Mouse (Mus musculus) CD4-positive, CD25-positive, alpha-beta regulatory T cell, adult 2 months (primary cell): ENCODE measurements around the gene Lyl1.
"Not testable (repeated sequence)": the region's sequence is repeated elsewhere in the genome, so short reads cannot be mapped to it uniquely, and the experiment has no call there.

Source experiments
- DNase-seq: peaks from one replicate; pipeline ENCODE4 v3.0.0-alpha.2; 2012; ENCODE audit warnings: low read depth, low spot score

Gene Lyl1

DNA sequence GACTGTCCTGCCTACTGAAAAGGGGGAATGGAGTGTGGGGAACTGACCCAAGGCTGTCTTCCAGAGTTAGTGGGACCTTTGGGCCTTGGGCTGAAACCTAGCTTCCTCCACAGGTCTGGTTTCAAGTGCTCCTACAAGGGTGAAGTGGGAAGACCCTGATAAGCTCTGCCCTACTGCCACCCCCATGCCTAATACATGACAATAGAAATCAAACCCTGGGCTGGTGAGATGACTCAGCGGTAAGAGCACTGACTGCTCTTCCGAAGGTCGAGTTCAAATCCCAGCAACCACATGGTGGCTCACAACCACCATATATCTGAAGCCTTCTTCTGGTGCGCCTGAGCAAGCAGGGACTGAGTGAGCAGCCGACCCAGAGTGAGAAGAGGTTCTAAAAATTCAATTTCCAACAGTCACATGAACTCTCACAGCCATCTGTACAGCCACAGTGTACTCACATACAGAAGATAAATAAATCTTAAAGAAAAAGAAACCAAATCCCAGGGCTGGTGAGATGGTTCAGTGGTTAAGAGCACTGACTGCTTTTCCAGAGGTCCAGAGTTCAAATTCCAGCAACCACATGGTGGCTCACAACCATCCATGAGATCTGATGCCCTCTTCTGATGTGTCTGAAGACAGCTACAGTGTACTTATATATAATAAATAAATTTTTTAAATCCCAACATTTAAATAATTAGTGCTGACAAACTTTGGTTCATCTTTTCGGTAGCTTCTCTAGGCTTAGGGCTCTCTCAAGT is 32.3 kb upstream of the Lyl1 start:
- no peak for DNase-seq

DNA sequence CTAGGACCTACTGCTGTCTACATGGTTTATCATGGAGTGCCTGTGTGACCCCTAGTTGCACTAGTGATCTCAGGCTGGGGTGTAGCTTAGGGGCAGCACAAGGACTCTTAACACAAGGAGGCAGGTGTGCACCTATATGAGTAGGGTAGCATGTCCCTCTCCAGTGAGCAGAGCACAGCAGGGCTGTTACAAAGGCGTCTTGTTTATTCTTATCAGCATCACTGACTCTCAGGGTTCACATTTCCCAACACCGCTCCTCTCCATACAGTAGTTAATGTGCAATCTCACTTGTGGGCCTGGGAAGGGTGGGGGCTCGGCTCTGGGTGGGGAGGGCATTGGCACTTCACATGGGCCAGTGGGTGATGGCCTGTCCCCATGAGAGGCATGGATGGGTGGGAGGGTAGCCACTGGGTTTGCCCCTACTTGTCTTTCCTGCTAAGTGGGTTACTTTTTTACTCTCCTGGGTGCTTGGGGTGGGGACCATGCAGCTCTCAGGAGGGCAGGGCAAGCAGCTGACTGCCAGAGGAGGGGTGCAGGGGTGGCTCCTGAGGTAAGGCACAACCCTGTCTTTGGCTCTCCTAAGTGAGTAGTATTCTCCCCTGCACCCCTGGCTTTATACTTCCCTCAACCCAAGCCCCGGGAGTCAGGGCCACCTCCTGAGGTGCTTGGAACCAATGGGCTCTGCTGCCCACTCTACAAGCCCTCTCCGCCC is 30.8 kb upstream of the Lyl1 start:
- DNase-seq: not testable (repeated sequence)

DNA sequence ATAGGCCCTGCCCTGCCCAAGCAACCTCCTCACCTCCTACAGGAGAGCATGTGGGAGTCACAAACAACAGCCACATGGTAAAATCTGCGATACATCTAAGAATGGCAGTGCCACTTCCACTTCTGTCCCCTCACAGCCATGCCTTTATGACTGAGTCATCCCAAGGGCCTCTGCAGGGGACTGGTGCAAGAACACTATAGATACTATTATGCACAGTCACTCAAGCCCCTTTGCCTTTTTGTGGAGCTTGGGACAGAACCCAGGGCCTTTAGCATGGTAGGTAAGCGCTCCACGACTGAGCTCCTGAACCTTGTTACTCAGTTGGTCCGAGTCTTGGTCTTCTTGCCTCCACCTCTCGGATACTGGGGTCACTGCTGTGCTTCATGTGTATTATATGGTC is 24.0 kb upstream of the Lyl1 start:
- DNase-seq: no peak

DNA sequence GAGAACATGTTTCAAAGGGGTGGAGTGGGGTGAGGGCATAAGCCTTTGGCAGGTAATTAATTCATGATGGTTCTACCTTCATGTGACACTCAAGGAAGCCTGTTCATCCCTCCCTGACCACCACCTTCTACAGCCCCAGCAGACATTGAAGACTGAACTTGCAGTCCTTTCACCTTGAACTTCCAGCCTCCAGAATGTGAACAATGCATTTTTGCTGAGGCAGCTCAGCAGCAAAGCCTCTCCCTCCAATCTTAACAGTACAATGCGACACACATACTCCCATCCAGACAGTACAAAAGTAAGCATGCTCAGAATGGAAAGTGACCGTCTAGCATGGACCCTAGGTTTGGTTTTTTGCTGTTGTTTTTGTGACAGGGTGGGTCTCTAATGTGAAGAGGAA is 19.8 kb upstream of the Lyl1 start:
- DNase-seq: no peak

DNA sequence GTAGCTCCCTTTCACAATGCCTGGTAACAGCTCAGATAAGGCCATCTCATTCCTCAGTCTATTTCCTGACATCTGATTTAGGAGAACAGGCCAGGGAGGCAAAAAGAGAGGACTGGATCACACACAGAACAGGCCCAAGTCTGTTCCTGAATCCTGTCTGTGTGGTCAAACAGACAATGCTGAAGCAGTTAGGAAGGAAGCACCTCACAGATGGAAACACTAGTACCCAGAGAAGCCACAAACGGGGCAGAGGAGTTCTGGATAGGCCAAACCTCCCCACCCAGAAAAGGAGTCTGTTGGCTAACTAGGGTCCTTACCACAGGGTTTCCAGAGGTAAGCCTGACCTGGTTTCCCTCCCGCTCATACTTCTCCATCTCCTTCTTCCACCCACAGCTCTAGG is 19.0 kb upstream of the Lyl1 start:
- DNase-seq: no peak

DNA sequence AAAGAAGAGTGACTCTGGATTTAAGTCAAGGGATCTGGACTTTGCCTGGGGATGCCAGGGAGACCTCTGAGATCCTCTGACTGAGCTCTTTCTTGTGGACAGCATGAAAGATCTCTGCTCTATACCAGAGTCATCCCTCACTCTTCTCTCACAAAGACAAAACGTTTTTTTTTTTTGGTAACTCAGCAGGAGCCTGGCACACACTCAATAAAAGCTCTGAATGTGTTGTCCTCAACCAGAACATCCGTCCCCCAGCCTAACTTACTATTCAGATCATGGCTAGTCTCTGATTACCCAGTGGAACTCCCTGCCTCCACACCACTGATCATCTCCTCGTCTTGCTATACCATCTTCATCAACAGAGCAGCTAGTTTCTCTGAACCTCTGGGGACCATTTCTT is 16.7 kb upstream of the Lyl1 start:
- DNase-seq: no peak

DNA sequence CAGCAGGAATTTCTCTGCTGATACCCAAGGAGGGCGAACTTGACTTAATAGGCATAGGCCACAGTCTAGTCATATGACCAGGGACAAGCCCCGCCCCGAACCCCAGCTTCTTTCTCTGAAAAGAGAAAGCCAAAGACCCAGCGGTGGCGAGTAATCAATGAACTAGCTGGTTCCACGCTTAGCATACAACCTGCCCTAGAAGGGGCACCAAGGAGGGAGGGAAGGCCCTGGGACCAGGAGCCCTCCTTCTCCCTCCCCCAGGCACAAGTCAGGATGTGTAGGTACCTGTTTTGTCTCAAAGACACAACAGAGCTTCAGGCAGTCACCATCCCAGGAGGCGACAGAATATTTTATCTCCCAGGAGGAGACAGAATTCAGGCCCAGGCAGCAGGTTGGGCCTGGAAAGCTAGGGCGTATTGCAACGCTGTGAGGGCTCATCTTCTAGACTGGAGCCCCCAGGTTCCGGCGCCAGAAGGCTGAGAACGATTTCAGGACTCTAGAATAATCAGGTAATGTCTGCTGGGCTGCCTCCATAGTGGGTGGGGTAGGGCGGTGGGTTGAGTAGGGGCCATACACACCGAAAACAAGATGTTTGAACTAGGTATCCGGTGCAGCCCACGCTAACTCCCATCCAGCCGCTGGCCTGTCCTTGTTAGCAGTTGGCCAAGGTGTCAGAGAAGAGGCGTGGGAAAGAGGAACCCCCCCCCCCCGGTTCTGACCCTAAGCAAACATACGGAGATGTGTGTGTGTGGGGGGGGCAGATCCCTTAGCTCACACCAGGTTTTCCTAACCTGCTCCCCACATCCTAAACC is 14.9 kb upstream of the Lyl1 start, which contains the start of gene Trmt1:
TSS of gene Trmt1 (plus strand) at position 117 of the 812 bp plus-strand sequence.
- DNase-seq: peak; percentile 57

DNA sequence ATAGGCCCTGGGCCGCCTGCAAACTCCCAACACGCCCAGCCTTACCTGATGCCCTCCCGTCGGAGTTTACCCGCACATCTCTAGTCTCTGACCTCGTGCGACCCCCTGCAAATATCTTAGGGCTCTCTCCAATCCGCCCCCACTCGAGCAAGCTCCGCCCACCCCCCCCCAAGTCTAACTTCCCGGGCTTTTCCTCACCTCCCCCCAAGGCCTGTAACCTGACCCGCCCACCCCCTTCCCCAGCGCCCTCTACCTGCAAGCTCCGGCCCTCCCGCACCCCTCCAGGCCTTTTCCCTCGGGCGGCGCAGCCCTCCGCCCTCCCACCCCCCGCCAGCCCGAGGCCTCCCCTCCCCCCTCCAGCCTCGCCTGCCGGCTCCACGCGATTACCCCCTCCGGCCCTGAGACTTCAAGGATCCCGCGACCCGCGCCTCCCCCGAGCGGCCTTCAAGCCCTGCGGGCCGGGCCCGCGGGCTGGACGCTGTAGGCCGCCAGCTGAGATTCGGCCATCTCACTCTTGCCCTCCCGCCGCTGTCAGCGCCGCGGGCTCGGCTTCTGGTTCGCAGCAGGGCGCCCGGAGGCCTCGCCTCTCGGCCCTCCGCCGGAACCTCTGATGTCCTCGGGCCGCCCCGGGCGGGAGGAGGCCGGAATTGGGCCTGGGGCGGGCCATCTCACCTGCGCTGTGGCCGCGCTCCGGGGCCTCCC is 14.1 kb upstream of the Lyl1 start:
- peak; percentile 51 for DNase-seq

DNA sequence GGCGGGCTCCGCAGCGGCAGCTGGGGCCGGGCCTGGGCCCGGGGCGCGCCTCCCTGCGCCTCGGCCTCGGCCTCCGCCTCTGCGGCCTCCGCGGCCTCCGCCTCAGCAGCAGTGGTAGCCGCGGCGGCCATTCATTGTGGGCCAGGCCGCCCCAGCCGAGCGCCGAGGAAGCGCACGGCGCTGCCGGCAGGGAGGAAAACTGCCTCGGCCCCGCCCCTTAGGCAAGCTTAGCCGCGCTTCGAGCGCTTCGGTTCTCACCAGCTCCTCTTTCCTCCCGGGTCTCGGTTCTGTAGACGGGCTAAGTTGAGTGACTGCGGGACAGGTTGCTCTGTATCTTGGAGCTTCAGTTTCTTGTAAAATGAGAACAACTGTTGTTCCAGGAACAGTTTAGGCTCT is 13.6 kb upstream of the Lyl1 start, which contains the start of gene Nacc1:
TSS of gene Nacc1 (minus strand) at position 158 of the 396 bp plus-strand sequence.
- DNase-seq: peak; percentile 92

DNA sequence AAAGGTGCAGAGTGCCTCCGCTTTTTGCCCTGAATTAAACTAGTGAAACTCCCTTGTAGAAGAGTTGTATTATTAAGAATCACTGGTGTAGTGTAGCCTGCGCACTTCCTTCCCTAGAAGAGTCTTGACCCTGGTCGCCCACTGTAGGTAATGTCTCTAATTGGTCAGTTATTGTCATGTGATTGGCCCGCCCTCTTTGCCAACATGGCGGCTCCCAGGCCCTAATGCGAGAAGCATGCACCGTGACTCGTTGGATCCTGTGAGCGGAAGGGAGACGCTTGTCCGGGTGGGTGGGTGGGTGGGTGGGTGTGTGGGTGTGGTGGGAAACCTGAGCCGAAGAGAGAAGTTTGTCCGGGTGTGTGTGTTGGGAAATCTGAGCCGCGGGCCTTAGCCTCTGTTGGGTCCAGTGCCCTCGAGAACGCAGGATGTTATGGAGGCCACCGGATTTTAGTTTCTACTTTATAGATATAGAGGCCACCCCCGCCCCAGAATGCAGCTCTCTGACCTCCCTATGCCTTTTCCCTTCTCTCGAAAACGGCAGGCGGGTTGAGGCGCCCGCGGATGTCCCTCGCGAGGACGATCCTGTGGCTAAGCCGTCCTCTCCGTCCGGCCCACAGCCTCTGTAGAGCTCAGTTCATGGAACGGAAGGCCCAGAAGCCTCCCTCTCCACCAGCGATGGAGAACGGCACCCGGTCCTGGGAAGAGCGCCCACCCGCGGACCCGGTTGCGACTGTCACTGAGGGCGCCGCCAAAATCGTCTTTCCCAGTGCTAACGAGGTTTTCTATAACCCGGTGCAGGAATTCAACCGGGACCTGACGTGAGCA is 12.0 kb upstream of the Lyl1 start:
- peak; percentile 91 for DNase-seq

DNA sequence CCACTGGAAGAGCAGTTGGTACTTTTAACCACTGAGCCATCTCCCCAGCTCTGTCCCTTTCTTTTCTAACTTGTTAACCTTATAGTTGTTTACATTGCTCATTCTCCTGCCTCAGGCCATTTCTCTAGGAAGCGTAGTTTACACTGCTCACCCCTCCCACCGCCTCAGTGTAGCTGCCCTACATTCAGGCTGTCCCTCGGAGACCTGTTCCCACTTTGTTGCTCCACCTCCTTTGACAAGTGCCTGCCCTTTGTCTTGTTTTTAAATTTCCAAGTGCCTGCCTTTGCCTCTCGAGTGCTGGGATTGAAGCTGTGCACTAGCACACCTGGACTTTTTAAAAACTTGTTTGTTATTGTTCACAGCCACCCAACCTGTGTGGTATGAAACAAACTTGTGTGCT is 7.9 kb upstream of the Lyl1 start:
- no peak for DNase-seq

DNA sequence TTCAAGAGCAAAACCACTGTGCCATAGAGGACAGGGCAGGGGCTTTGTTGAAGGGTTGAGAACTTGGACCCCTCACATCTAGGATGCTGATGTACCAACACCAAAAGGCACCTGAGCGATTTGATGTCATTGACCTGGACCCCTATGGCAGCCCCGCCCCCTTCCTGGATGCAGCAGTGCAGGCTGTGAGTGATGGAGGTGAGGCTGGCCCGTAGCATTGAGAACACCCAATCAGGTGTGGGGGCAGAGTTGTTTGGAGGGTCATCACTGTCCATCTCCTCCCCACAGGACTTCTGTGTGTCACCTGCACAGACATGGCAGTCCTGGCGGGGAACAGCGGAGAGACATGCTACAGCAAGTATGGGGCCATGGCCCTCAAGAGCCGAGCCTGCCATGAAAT is 6.1 kb upstream of the Lyl1 start:
- DNase-seq: no peak

DNA sequence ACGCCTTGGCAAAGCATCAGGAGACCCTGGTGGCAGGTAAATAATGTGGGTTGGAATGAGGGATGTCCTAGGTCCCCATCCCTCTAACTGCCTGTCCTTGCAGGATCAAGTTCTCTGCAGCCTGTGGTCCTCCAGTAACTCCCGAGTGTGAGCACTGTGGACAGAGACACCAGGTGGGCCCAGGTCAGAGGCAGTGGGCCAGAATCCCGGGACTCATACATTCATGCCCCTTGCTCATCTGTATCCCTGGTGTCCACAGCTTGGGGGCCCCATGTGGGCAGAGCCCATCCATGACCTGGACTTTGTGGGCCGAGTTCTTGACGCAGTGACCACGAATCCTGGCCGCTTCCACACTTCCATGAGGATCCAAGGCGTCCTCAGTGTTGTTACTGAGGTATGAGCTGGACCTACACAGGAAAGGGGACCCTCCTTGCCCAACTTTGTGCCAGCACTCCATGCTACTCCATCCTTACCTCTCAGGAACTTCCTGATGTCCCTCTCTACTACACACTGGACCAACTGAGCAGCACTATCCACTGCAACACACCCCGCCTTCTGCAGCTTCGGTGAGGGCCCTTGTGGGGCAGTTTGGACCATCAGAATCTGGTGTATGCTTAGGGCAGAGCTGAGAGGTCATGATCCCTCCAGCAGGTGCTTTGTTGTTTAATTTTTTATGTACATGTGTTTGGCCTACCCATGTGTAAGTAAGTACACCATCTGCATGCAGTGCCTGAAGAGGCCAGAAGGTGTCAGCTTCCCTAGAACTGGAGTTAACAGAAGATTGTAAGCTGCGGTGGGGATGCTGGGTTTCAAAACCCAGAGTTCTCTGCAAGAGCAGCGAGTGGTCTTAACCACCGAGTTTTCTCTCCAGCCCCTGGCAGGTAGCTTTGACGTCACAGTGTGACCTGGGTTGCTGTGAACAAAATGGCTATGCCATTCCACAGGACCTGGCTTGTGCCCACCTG is 3.8 kb upstream of the Lyl1 start:
- peak; percentile 65 for DNase-seq

DNA sequence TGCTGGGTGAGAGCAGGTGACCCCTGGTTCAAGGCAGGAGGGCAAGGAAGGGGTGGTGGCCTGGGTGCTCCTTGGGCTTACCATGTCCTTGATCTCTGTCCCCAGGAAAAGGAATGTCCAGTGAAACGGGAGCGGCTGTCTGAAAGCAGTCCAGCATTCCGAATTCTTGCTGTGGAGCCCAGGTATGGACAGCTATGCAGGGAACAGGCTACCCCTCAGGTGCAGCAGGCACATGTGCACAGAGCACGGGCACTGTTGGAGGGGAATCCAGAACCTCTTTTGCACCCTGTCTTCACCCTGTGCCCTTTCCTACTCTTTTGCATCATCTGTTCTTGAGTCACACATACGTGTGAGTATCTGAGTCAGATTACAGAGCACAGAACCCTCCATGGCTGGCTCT is 3.0 kb upstream of the Lyl1 start:
- DNase-seq: no peak

DNA sequence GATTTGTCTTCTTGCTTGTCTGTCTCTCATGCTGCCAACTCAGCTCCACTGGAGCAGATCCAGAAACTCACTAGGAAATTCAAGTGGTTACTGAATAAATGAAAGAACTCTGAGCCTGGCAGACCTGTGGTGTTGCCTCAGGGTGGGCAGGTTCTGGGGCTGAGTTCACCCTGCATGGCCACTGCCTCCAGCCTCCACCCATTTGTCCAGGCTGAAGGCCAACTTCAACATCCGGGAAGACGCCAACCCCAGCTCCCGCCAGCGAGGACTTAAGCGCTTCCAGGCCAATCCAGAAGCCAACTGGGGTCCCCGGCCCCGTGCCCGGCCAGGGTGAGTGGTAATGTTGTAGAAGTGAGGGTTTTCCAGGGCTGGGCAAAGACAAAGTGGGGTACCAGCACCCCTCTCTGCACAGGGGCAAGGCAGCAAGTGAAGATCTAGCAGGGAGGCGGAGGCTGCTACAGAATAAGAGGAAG is 2.3 kb upstream of the Lyl1 start:
- DNase-seq: no peak

DNA sequence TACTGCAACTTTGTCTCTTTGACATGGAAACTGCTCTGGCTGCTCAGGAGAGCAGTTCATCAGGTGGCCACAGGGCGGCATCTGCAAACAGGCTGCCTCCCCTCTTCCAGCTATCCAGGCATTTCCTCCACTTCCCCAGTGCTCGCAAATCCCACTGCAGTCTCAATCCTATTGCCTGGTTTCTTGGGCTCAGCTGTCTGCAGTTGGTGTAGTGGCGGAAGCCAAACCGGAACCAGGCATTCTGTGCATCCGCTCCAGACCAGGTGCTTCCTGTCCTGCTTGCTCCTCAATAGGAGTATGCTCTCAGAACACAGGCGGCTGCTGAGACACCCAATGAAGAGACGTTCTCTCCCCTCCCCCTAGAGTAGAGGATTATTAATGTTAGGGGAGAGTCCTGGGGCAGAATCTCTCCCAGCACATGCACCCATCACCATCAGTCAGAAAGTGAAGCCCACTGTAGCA is 1.4 kb upstream of the Lyl1 start:
- DNase-seq: peak; percentile 55

DNA sequence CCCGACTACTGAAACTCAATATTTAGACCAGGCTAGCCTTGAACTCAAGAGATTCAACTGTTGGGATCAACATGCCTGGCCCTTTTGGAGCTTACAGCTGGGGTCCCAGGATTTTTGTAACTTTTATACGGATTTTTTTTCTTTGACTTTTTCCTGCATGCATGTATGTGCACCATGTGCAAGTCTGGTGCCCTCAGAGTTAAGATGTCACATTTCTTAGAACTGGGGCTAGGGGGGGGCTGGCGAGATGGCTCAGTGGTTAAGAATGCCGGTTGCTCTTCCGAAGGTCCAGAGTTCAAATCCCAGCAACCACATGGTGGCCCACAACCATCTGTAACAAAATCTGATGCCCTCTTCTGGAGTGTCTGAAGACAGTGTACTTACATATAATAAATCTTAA is 731 bp upstream of the Lyl1 start:
- no peak for DNase-seq

DNA sequence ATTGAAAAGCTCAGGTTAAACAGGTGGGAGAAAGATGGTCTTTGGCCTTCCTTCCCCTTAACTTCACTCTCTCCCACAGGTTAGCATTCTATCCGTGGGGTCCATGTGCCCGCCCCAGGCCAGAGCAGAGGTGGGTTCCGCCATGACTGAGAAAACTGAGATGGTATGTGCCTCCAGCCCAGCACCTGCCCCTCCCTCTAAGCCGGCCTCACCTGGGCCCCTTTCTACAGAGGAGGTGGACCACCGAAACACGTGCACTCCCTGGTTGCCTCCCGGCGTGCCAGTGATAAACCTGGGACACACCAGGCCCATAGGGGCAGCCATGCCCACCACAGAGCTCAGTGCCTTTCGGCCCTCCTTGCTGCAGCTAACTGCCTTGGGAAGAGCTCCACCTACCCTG is 1.3 kb downstream of the Lyl1 start:
- DNase-seq: no peak

DNA sequence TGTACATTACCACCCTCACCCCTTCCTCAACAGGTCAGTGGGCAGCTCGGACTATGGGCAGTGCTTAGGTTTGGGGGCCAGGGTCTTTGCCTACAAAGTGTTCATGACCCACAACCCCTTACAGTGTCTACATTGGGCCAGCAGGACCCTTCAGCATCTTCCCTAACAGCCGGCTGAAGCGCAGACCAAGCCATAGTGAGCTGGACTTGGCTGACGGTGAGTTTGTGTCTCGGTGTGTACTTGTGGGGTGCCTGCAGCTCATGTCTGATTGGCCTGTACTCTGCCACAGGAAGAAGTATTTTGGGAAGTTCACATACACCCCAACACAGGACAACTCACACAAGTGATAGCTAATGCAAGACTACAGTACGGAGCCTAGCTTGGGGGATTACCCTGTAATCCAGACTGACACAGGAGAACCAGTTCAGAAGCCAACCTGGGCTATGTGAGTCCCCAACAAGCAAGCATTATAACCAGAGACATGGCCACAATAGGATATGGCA is 1.8 kb downstream of the Lyl1 start:
- no peak for DNase-seq
